ENCODE assay signal across 26 mouse cellular contexts in genomic region chr12:86064796-86065195, GRCm38 (mm10). TPM values are rescaled to one million over a fixed set of nuclear protein-coding genes. Genes with fewer than 3 reads are reported as not detected.
"Had no signal": no experiment of that assay in that cellular context is flagged by ENCODE, and none has a peak within 500 bp of the region (broad histone marks: within the 10 kb centered on the region; RNA-seq: fewer than 3 reads in every experiment).

No protein-coding gene starts in this region.

- H3K27ac ChIP-seq: embryonic facial prominence, embryonic 10.5 days; embryonic facial prominence, embryonic 12.5 days; embryonic facial prominence, embryonic 13.5 days; embryonic facial prominence, embryonic 15.5 days; forebrain, embryonic 10.5 days; forebrain, embryonic 12.5 days; forebrain, embryonic 13.5 days; forebrain, embryonic 15.5 days; gastrocnemius, adult 2 months; heart, adult 2 months had no signal

- DNase-seq: cerebellum, adult 9-10 months; cerebellum, adult 9-11 months; cerebellum, postnatal 10 days; cerebellum, postnatal 14 days; cerebellum, postnatal 25 days; cerebellum, postnatal 36 days; embryo, embryonic 11 days; forebrain, postnatal 0 days; gastrocnemius, adult 2 months; gastrocnemius, postnatal 10 days; gastrocnemius, postnatal 14 days; gastrocnemius, postnatal 25 days; gastrocnemius, postnatal 36 days; heart, adult 11 months; heart, adult 18-20 months; heart, adult 2 months had no signal

- H3K4me1 ChIP-seq: embryonic facial prominence, embryonic 12.5 days; embryonic facial prominence, embryonic 13.5 days; embryonic facial prominence, embryonic 15.5 days; forebrain, embryonic 10.5 days; forebrain, embryonic 12.5 days; forebrain, embryonic 13.5 days; forebrain, embryonic 15.5 days had no signal

- H3K4me3 ChIP-seq: embryonic facial prominence, embryonic 10.5 days; embryonic facial prominence, embryonic 12.5 days; embryonic facial prominence, embryonic 13.5 days; embryonic facial prominence, embryonic 15.5 days; erythroblast, embryonic 14.5 days; forebrain, embryonic 10.5 days; forebrain, embryonic 12.5 days; forebrain, embryonic 13.5 days; forebrain, embryonic 15.5 days; gastrocnemius, adult 2 months; heart, adult 2 months had no signal

- H3K27me3 ChIP-seq: embryonic facial prominence, embryonic 12.5 days; embryonic facial prominence, embryonic 13.5 days; embryonic facial prominence, embryonic 15.5 days; forebrain, embryonic 12.5 days; forebrain, embryonic 13.5 days; forebrain, embryonic 15.5 days had no signal

- H3K9ac ChIP-seq: embryonic facial prominence, embryonic 12.5 days; embryonic facial prominence, embryonic 13.5 days; embryonic facial prominence, embryonic 15.5 days; forebrain, embryonic 12.5 days; forebrain, embryonic 13.5 days; forebrain, embryonic 15.5 days; forebrain, postnatal 0 days had no signal

RNA-seq across cellular contexts. Expression of gene Tgfb3, which starts 14.0 kb away (rescaled TPM):
- polyA plus RNA-seq: erythroblast, embryonic 14.5 days had no signal

RNA-seq across cellular contexts. Expression of gene Ift43, which starts 17.5 kb away (rescaled TPM):
- total RNA-seq: granulocyte monocyte progenitor cell, adult 5-6 weeks had no signal
- polyA plus RNA-seq: erythroblast, embryonic 14.5 days had no signal
